Mouse (Mus musculus) cerebellum, postnatal 14 days (tissue): ENCODE results near the gene Col8a2.

Experiments
- DNase-seq, 2 experiments: peaks; one replicate each; pipeline ENCODE4 v3.0.0; 2021; ENCODE audit warnings: mixed read lengths in 2 of 2

Gene Col8a2

DNA sequence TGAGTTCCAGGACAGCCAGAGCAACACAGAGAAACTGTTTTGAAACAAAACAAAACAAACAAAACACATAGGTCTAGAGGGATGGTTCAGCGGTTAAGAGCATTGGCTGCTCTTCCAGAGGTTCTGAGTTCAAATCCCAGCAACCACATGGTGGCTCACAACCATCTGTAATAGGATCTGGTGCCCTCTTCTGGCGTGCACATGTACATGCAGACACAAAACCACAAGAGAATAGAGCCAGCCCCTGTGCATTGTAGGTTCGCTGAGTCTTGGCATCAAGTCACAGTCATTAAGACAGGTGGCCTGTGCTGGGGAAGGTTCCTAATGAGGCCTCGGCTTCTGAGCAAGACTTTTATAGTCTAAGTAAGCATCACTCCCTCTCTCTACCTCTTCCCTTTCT is 17.3 kb downstream of the Col8a2 start:
- DNase-seq, result no peak

DNA sequence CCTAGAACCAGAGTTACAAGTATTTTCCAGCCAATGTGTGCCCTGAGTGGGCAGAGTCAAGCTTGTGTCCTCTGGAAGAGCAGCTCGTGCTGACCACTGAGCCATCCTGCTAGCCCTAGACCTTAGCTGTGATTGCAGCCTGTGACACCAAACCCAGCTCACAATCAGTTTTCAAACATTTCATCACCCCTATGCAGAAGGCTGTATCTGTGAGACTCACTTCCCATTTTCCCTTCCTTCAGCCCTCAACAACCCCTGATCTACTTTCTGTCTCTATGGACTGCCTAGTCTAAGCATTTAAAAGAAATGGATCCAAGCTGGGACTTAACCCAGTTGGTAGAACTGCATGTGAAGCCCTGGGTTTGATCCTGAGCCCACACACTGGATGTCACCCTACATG is 18.8 kb downstream of the Col8a2 start:
- DNase-seq, result no peak

DNA sequence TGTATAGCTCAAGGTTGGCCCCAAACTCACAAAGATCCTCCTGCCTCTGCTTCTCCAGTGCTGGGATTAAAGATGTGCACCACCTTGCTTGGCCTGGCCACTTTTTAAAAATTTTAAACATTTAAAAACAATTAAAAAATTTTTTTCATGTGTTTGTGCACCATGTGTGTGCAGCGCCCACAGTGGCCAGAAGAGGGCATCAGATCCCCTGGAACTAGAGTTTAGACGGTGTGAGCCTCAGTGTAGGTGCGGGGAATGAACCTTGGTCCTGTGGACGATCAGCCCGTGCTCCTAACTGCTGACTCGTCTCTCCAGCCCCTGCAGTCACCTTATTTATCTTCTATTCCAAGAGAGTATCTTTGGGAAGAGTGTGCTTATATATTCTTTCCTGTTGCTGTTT is 19.5 kb downstream of the Col8a2 start:
- DNase-seq, result no peak

DNA sequence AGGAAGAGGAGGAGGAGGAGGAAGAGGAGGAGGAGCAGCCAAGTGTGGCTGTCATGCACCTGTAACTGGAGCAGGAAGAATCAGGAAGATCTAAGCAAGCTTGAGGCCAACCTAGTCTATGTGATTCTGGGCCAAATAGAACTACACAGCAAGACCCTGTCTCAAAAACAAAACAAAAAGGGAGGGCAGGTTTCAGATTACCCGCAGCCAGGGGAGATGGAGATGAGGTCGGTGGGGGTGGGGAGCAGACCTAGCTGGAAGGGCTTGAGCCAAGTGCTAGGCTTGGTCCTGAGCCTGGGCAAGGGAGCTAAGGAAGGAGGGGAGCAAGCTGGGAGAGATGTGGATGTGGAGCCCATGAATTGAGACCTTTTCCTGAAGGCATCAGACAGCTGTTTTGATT is 20.2 kb downstream of the Col8a2 start:
- DNase-seq, result no peak

DNA sequence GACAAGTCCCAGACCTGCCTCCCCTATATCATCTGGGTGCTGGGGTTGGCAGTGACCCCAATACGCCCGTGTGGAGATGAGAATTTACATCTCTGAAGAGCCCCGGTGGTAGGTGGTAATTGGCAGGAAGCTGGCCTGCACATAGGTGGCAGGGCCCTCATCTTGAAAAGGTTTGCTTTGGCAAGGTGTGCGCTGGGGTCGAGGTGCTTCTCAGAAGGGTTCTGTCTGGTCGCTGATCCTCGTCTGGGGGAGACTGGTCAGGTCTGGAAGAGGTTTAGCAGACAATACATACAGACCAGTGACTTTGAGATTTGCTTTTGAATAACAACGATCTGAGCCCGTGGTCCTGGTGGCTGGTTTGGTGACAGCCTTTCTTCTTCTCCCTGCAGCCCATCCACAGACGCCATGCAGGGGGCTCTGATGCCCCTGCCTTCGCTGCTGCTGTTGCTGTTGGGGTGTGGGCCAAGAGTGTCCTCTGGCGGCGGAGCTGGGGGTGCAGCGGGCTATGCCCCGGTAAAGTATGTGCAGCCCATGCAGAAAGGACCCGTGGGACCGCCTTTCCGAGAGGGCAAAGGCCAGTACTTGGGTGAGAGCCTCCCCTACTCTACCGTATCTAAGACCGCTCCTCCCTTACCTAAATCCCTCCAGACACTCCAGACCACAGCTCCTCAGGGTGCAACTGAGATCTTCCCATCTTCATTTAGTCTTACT is 22.8 kb downstream of the Col8a2 start:
- peak; percentile 59 to 65 for DNase-seq

DNA sequence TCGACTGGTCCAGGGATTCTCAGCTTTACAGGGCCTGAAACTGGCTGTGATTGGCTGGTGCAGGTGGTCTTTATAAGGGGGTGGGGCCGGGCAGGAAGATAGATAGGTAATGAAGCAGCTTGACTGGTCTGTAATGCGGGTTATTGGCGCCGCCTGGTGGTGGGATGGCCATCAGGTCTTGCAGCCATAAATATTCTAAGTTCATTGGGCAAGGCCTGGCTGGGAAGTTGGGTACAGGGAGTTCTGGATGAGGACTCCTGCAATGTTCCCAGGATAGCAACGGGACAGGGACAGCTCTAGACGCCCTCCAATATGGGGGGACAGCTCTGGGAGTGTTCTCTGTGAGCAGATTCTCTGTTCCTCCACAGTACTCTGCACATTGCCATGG is 23.3 kb downstream of the Col8a2 start:
- DNase-seq, result peak; percentile 96 to 99

DNA sequence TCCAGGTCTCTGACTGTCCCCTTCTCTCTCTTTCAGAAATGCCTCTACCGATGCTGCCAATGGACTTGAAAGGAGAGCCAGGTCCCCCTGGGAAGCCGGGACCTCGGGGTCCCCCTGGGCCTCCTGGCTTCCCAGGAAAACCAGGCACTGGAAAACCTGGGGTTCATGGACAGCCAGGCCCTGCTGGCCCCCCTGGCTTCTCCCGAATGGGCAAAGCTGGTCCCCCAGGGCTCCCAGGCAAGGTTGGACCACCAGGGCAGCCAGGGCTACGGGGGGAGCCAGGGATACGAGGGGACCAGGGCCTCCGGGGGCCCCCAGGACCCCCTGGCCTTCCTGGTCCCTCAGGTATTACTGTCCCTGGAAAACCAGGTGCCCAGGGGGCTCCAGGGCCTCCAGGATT is 23.8 kb downstream of the Col8a2 start:
- DNase-seq, result no peak

DNA sequence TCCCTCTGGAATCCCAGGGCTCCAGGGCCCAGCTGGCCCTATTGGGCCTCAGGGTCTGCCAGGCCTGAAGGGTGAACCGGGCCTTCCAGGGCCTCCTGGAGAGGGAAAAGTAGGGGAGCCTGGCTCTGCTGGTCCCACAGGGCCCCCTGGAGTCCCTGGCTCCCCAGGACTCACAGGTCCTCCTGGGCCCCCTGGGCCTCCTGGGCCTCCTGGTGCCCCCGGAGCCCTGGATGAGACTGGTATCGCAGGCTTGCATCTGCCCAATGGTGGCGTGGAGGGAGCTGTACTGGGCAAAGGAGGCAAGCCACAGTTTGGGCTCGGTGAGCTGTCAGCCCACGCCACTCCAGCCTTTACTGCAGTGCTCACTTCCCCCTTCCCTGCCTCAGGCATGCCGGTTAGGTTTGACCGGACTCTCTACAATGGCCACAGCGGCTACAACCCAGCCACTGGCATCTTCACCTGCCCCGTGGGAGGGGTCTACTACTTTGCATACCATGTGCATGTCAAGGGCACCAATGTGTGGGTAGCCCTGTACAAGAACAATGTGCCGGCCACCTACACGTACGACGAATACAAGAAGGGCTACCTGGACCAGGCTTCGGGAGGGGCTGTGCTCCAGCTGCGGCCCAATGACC is 25.1 kb downstream of the Col8a2 start:
- no peak for DNase-seq

DNA sequence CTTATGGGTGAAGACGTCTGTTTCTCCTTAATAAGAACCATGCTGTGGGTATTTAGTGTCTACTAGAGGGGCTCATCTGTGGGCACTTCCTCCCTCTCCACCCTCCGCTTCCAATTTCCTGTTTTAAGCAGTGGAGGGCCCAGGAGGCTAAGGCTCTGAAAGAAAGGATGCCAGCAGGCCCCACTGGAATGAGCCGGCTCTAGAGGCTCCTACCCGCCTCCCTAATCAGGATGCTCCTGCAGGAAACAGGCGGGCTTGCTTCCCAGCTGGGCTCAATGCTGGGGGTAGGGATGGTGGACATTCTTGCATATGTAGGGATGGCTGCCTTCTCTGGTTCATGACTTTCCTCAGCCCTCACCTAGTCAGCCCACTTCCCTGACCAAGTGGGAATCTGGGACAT is 26.6 kb downstream of the Col8a2 start:
- no peak for DNase-seq

DNA sequence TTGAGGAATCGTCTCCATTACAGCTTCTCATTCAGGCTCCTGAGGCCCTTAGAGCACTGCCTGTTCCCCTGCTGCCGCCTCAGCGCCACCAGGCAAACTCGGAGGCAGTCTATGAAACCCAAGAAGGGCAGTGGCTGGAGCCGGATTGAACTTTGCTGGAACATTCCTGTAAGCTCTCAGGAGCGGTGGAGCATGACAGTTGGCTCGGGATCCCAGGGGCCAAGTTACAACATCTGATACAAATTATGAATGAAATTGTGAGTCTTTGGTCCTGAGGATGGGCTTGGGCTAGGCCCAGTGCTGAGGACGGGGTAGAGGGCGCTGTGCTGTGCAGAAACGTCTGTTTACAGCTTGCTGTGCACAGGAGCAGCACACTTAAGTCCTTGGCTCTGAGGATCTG is 27.8 kb downstream of the Col8a2 start:
- DNase-seq, result no peak

DNA sequence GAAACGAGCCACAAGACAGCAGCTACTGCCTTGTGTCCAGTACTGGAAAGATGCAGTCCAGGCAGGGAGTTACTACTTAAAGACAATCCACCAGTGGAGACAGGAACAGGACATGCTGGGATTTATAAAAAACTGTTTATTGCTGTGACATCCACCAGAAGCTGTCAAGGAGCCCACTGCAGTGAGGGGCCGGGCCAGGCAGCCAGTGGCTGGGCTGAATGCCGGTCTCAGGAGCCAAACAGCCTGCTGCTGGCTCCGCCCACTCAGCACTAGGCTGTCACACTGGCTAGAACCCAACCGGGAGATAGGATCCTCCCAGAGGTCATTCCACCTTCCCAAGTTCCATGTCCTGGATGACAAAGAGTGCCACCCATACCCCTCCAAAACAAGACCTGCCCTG is 29.3 kb downstream of the Col8a2 start:
- DNase-seq, result peak; percentile 58 to 69

DNA sequence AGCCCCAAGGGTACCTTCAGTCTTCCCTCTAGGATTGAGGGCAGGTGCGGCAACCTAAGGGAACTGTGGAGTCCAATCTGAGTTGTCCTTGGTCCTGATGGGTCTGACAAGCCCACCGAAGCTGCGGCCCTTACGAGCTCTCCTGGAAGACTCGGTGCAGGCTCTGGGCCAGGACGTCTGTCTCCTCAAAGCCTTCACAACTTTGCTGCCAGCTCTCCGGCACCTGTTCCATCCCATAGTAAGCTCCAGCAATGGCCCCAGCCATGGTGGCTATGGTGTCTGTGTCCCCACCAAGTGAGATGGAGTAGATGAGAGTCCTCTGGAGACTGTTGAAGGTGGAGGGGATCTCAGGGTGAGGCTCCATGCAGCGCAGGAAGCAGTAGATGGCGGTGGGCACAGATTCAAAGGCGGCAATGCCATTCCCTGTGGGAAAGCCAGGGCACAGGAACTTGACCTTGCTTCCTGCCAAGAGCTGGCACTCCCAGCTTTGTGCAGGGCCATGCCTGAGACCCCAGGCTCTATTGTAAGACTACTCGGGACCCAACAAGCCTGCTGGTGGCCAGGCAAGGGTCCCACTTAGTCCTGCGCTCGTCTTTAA is 29.9 kb downstream of the Col8a2 start:
- peak; percentile 52 to 59 for DNase-seq

DNA sequence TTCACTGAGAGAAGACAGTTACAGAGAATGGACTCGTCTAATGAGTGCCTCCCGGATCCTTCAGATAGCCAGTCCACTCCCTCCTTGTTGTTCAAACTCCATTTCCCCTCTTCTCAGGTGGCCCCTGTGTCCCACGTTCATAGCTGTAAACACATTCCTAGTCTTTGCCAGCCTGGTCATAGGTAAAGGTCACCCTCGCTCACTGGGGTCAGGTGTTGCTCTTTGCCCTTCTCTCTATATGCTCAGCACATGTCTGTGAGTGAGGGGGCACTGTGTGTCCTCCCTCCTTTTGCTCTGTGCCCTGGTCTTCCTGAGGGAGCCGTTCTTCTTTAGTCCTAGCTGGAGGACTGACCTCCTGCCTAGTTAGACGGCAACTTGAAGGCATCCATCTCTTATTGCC is 33.2 kb downstream of the Col8a2 start:
- DNase-seq, result no peak

DNA sequence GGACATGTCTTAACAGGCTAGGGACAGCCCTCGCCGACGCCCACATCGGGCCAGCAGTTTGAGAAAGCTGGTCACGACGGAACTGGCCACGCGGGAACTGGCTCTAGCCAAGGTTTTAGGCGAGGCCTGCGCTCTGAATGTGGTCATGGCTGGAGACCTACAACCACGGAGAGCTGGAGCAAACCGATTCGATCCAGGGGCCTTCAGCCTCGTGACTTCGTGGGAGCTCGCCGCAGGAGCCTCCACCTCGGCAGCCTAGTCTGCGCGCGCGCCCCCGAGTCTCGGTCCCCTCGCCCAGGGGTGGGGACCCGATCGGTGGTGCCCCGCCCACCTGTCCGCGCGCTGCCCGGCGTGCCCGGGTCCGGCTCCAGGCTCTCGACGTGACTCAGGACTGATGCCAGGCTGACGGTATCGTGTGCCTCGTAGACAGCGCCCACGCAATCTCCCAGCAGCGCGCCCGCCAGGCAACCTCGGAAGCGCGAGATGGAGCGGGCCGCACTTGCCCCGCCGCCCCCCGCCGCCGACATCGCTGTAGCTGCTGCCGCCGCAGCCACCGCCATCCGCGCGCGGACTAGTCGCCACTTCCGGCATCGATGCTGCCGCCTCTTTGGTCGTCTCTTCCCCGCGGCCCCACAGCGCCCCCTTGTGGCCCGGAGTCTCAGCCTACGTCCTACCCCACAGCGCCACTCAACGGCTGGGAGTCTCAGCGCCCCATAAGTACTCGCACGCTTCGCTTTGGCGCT is 34.7 kb downstream of the Col8a2 start, which contains the start of gene Adprhl2:
Gene Adprhl2, minus strand, starts transcription at position 593 of the 743 bp plus-strand sequence.
- DNase-seq, result peak; percentile 100

DNA sequence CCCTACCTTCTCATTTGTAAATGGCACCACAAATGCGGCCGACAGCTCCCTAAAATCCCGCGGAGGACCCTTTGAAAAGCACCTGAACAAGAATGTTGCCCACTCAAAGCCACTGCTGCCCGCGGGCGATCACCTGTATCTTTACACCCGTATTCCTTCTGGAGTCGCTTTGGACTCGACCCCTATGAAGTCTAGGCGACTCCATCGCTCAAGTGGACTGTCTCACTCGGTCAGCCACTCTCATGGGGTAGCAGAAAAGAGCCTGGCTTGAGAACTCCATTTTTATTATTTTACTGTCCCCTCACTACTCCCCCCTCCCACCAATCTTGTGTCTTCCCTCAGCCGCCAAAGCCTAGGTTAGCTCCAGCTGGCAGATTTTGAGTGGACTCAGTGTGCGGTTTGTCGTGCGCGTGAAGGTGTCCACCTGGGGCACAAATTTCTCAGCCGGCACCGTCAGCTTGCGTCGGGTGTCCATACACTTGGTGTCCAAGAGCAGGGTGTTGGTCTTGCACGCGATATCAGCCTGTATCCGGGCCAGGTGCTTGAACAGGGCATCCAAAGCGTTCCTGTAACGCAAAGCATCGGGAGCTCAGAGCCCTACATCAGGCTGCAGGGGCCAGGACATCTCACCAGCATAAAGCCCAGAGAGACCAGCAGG is 35.4 kb downstream of the Col8a2 start:
- peak in 1 of 2 experiments; percentile 51 for DNase-seq

DNA sequence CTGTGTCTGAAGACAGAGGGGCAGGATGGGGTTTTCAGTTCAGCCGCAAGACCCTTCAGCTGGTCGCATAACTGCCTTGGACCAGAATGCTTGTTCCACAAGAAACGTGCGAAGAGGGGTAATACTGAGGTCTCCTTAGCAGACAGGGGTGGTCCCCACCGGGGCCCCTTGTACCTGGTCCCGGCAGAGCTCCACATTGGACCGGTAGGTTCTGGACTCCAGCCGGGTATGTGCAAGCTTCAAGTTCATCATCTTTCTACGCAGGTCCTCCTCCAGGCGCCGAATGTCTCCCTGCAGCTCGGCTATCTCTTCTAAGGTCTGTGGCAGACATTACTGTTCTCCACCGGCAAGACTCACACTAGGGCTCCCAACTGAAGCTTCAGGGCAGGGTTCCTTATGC is 36.1 kb downstream of the Col8a2 start:
- DNase-seq, result no peak

DNA sequence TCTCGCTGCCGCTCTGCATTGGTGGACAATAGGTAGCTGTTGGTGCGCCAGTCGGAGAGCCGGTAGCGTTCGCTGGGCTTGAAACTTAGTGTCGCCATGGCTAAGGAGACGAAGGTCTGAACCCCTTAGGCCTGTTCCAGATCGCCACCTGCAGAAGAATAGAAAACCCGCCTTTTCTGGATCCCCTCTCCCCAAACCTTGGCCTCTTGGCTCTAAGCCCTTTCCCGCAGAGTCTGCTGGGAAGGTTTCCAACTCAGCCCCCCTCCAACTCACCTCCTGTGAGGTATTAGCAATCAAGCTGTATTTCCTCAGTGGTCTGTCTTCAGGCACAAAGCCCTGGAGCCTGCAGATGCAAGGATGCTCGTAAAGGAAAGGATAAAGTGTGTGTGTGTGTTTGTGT is 38.3 kb downstream of the Col8a2 start:
- DNase-seq, result peak; percentile 72 to 79

DNA sequence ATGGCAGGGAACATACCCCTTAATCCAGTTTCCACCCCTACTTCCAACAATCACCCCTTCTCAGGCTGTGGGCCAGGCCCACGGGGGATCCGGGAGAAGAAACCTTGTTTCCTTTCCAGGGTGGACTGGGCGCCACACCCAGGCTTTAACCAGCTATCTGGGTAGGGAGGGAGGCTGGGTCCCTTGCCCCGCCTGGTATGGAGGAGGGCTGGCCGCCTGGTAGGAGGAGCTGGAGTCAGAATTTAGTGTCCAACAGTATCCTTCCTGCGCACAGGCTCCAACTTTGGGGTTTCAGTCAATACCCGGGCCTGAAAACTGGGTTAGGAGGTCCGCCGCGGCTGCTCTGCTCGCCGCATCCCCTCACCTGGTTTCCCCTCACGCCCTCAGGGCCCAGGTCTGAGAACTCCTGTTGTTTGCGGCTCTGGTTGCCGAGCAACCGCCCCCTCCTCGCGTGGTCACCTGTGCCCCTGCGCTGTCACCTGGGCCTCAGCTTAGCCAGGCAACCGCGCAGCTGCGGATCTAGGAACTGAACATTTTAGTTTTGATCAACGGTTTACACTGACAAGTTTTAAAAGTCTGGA is 38.8 kb downstream of the Col8a2 start, which contains the start of gene Tekt2:
Gene Tekt2, minus strand, starts transcription at position 408 of the 581 bp plus-strand sequence.
- DNase-seq, result peak; percentile 57 to 59

DNA sequence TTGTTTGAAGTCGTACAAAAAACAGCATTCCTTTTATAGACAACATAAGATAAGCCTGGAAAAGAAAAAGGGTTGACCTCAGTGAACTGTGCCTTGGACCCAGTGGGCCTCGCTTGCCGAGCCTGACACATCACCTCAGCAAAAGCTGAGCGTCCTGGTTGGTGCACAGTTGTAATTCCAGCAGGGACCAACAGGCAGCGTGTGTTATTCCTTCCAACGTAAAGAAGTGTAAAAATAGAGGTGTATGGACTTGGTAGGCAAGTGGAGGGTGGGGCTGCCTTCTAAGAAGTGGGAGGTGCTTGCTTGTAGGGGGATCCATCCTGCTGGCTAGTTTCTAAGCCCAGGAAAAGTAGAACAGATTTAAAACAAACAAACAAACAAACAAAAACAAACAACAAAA is 39.4 kb downstream of the Col8a2 start:
- no peak for DNase-seq

DNA sequence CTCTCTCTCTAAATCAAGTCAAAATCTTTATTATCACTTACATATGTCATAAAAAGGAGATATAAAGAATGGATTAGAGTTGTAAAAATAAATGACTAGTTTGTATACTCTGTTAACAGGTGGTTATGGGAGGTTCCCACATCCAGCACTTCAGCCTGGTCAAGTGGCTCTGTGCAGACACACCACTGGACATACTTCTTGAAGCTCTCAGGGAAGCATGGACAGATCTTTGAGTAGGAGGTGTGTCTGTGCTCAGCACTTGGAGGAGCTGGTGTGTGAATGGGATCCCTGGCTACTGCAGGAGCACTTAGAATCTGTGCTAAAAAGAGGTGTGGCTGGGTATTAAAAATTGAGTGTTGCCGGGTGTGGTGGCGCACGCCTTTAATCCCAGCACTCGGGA is 43.7 kb downstream of the Col8a2 start:
- no peak for DNase-seq

DNA sequence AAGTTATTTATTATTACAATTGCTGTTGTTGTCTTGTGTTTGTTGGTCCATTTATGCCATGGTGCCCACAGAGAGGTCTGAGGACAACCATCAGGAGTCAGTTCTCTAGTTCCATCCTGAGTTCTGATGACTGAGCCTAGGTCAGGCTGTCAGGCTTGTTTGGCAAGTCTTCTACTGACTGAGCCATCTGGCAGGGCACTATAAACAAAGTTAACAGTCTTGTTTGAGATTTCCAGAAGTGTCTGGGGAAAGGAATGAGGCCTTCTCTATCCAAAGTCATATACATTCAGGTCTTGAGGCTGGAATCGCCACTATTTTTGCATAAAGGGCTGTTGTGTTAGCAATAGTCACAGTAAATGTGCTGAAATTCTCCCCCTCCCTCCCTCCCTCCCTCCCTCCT is 45.2 kb downstream of the Col8a2 start:
- no peak for DNase-seq

DNA sequence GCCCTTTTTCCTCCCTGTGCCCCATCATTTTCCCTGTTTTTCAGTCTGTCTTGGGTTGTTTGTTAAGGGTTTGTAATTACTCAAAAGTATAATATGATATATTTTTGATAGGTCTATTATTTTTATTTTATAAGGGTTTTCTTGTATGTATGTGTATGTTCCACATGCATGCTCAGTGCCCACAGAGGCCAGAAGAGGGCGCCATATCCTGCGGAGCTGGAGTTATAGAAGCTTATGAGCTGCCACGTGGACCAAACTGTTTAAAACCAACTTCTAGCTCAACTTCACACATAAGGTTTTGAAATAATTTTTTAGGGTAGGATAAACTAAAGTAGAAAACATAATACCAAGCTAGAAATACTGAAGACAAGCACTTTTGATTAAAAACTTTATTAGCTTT is 45.8 kb downstream of the Col8a2 start:
- DNase-seq, result peak in 1 of 2 experiments; percentile 54

DNA sequence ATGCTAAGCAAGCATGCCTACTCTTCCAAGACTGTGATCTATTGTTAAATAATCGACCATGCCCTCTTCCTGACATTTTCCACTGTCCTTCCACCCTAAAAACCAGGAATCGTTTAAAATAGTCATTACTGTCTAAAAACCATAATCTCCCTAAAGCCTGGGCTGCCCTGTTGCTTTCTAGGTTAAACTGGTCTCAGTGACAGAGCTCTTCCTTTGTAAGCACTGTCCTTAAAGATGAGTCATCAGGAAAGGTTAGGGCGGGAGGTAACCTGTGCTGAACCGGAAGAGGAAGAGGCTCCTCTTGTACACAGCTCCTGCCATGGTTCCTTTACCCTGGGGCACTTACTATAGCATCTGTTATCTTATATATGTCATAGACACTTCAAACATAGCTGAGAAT is 52.9 kb downstream of the Col8a2 start:
- DNase-seq, result no peak
